Mouse (Mus musculus): Measurements from ENCODE around the gene Sypl. TPM values are rescaled to one million over a fixed set of nuclear protein-coding genes. Genes with fewer than 3 reads are reported as not detected.

Gene Sypl
- polyA plus RNA-seq, 1 experiment: 48.2 TPM

- no peaks in the 10 kb centered on the region for H3K4me1 ChIP-seq (ENCODE audit: control insufficient read depth, insufficient read depth, low read length)
- TF ChIP-seq POLR2A (IDR thresholded peaks at IDR 0.05; ENCODE audit: extremely low read depth, insufficient read depth, low read length): no peak
- TF ChIP-seq CTCF (IDR thresholded peaks at IDR 0.05; ENCODE audit: extremely low read depth, insufficient read depth, low read length): no peak
- no peak overlapping the region for H3K4me3 ChIP-seq (ENCODE audit: insufficient read depth, low read length)
- no peak overlapping the region for H3K27ac ChIP-seq (ENCODE audit: insufficient read depth, low read length)
Observed at GRCm38 (mm10) chr12:33009206-33009966, 55.7 kb downstream of the Sypl start.

DNA sequence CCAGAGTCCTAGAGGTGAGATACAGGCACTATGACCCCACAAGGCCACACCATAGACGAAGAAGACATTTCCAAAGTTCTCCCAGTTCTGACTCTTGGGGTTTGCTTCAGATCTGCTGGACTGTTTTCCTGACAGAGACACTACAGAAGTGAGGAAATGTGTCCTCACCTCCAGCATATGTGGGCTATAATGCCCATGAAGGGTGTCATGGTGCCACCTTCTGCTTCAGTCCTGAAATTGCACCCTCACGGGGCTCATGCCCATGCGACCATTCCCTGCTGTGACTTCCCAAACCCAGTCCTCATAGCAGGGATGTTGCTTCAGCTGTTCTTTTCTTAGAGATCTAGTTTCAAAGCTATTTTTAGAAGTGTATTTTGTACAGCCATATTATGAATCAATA is 56.3 kb downstream of the Sypl start:
- no peaks in the 10 kb centered on the region for H3K4me1 ChIP-seq (ENCODE audit: control insufficient read depth, insufficient read depth, low read length)
- TF ChIP-seq POLR2A (IDR thresholded peaks at IDR 0.05; ENCODE audit: extremely low read depth, insufficient read depth, low read length): no peak
- TF ChIP-seq CTCF (IDR thresholded peaks at IDR 0.05; ENCODE audit: extremely low read depth, insufficient read depth, low read length): peak; percentile 81
- H3K27ac ChIP-seq (ENCODE audit: insufficient read depth, low read length): no peak overlapping the region
- no peak overlapping the region for H3K4me3 ChIP-seq (ENCODE audit: insufficient read depth, low read length)

DNA sequence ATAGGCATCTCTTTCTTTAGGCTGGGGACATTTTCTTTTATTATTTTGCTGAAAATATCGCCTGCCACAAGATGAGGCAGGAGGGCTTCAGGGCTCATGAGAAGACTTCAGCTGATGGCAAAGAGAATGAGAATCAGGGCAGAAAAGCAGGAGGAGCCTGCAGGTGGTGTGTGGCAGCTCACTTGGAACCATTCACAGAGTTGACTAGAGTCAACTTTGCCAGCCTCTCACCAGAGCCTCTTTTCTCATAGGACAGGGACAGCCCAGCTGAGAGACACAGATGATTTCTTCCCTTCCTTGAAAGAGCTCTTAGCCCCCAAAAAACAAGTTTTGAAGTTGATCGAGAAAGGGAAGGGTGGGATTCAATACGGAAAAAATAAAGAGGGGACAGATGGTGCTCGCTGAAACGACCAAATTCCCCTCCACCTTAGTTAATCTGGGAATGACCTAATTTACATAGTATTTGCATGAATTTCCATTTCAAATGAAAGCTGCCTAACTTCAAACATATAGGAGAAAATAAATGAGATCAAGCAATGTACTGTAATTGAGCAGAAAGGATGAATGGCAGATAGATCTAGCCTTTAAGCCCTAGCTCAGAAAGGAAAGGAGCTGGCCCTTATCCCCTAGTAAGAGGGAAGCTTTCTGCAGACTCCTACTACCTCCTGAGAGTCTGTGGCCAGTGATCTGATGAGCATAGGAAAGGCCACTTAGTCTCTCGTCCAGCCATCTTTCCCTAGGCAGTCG is 60.5 kb downstream of the Sypl start:
- H3K4me1 ChIP-seq (ENCODE audit: control insufficient read depth, insufficient read depth, low read length): no peaks in the 10 kb centered on the region
- H3K27ac ChIP-seq (ENCODE audit: insufficient read depth, low read length): no peak overlapping the region
- no peak overlapping the region for H3K4me3 ChIP-seq (ENCODE audit: insufficient read depth, low read length)
- TF ChIP-seq CTCF (IDR thresholded peaks at IDR 0.05; ENCODE audit: extremely low read depth, insufficient read depth, low read length) (no peak), POLR2A (IDR thresholded peaks at IDR 0.05; ENCODE audit: extremely low read depth, insufficient read depth, low read length) (no peak)

GRCm38 (mm10) chr12:33015103-33015502 is 61.4 kb downstream of the Sypl start:
- H3K4me1 ChIP-seq (ENCODE audit: control insufficient read depth, insufficient read depth, low read length): no peaks in the 10 kb centered on the region
- H3K4me3 ChIP-seq (ENCODE audit: insufficient read depth, low read length): no peak overlapping the region
- H3K27ac ChIP-seq (ENCODE audit: insufficient read depth, low read length): no peak overlapping the region
- no peak for TF ChIP-seq POLR2A (IDR thresholded peaks at IDR 0.05; ENCODE audit: extremely low read depth, insufficient read depth, low read length)
- no peak for TF ChIP-seq CTCF (IDR thresholded peaks at IDR 0.05; ENCODE audit: extremely low read depth, insufficient read depth, low read length)

DNA sequence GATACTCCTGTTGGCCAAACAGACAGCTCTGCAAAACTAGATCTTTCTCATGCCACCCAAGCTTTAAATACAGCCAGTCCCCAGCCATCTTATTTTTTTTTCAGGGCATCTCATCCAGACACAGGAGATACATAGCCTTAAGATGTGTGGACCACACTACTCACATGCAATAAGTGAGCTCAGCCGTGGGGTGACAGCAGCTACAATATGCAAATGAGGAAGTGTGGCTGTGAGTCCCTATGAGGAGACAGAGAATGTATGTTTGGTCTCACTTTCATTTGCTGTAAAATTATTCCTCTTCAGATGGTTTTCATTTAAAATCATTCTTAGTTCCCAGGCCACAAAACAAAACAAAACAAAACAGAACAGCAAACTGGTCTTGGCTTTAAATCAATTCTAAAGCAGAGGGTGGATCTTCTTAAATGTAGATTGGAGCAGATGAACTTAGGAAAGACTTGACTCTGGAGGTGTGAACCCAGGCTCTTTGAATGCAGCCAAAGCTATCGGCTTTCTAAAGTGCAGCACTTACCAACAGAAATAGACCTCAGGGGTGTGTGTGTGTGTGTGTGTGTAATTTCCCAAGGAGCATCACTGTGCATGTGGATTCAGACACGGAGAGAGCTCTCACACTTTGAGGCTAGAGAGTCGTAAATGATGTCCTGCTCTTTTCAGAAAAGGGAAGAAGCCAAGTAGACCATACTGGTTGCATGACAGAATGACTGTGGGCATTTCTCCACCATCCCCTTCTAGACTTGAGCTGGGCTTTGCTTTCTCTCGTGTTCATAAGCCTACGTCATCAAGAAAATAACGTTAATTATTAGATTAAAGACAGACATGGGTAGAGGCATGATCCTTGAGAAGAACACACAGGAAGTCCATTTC is 63.4 kb downstream of the Sypl start:
- no peak for TF ChIP-seq CTCF (IDR thresholded peaks at IDR 0.05; ENCODE audit: extremely low read depth, insufficient read depth, low read length)
- no peak for TF ChIP-seq POLR2A (IDR thresholded peaks at IDR 0.05; ENCODE audit: extremely low read depth, insufficient read depth, low read length)
- Histone ChIP-seq H3K4me1 (ENCODE audit: control insufficient read depth, insufficient read depth, low read length) (no peaks in the 10 kb centered on the region), H3K4me3 (ENCODE audit: insufficient read depth, low read length) (no peak overlapping the region), H3K27ac (ENCODE audit: insufficient read depth, low read length) (no peak overlapping the region)

- H3K27ac ChIP-seq (ENCODE audit: insufficient read depth, low read length): no peak overlapping the region
- no peaks in the 10 kb centered on the region for H3K4me1 ChIP-seq (ENCODE audit: control insufficient read depth, insufficient read depth, low read length)
- no peak overlapping the region for H3K4me3 ChIP-seq (ENCODE audit: insufficient read depth, low read length)
- no peak for TF ChIP-seq POLR2A (IDR thresholded peaks at IDR 0.05; ENCODE audit: extremely low read depth, insufficient read depth, low read length)
- no peak for TF ChIP-seq CTCF (IDR thresholded peaks at IDR 0.05; ENCODE audit: extremely low read depth, insufficient read depth, low read length)
Observed at GRCm38 (mm10) chr12:33018601-33019000, 64.9 kb downstream of the Sypl start.

DNA sequence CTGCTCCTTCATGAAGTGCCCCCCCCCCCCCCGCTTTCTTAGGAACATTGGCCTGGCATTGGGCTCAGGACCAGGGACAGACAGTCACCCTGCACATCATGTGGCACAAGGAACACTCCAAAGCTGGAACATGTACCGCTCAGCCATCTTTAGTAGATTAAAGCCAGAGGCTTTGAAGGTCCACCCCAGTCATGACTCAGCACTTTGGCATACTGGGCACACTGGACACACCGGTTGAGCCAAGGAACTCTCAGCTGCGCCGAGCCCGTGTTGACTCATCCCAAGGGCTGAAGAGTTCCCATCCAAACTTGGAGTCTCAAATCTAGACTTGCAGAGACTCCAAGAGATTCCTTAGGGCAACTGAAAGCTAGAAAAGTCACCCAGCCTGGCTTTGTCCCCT is 66.3 kb downstream of the Sypl start:
- H3K4me1 ChIP-seq (ENCODE audit: control insufficient read depth, insufficient read depth, low read length): peaks cover 3% of the 10 kb centered on the region; the same call in 1 of the 2 replicates
- H3K4me3 ChIP-seq (ENCODE audit: insufficient read depth, low read length): no peak overlapping the region
- no peak overlapping the region for H3K27ac ChIP-seq (ENCODE audit: insufficient read depth, low read length)
- TF ChIP-seq CTCF (IDR thresholded peaks at IDR 0.05; ENCODE audit: extremely low read depth, insufficient read depth, low read length) (no peak), POLR2A (IDR thresholded peaks at IDR 0.05; ENCODE audit: extremely low read depth, insufficient read depth, low read length) (no peak)

GRCm38 (mm10) chr12:33021140-33021539 is 67.4 kb downstream of the Sypl start:
- TF ChIP-seq CTCF (IDR thresholded peaks at IDR 0.05; ENCODE audit: extremely low read depth, insufficient read depth, low read length) (no peak), POLR2A (IDR thresholded peaks at IDR 0.05; ENCODE audit: extremely low read depth, insufficient read depth, low read length) (no peak)
- Histone ChIP-seq H3K27ac (ENCODE audit: insufficient read depth, low read length) (no peak overlapping the region), H3K4me3 (ENCODE audit: insufficient read depth, low read length) (no peak overlapping the region), H3K4me1 (ENCODE audit: control insufficient read depth, insufficient read depth, low read length) (peaks cover 3% of the 10 kb centered on the region; the same call in 1 of the 2 replicates)

GRCm38 (mm10) chr12:33021751-33022150 is 68.1 kb downstream of the Sypl start:
- TF ChIP-seq CTCF (IDR thresholded peaks at IDR 0.05; ENCODE audit: extremely low read depth, insufficient read depth, low read length) (no peak), POLR2A (IDR thresholded peaks at IDR 0.05; ENCODE audit: extremely low read depth, insufficient read depth, low read length) (no peak)
- H3K4me3 ChIP-seq (ENCODE audit: insufficient read depth, low read length): no peak overlapping the region
- H3K4me1 ChIP-seq (ENCODE audit: control insufficient read depth, insufficient read depth, low read length): peaks cover 3% of the 10 kb centered on the region; the same call in 1 of the 2 replicates
- no peak overlapping the region for H3K27ac ChIP-seq (ENCODE audit: insufficient read depth, low read length)
